Mouse (Mus musculus): ENCODE results near the gene Hist1h2ae. TPM values are rescaled to one million over a fixed set of nuclear protein-coding genes. Genes with fewer than 3 reads are reported as not detected.
"Not testable (repeated sequence)": the region's sequence is repeated elsewhere in the genome, so short reads cannot be mapped to it uniquely, and the experiment has no call there.

The Hist1h2ae gene
- polyA plus RNA-seq, 2 experiments: 10.8 to 151 TPM

GRCm38 (mm10) chr13:23591206-23591605 lies 20.2 kb upstream of the Hist1h2ae start:
- no peak overlapping the region for H3K4me2 ChIP-seq (ENCODE audit: low read depth)
- H3K9ac ChIP-seq (replicated peaks): no peak overlapping the region
- H3K27ac ChIP-seq: no peak overlapping the region
- ATAC-seq (ENCODE audit: insufficient read depth) (no peak), DNase-seq (ENCODE audit: low read depth in 3 of 3, low spot score in 3 of 3) (no peak)
- no peak overlapping the region for H3K4me3 ChIP-seq (ENCODE audit: insufficient read depth in 1 of 2, low read depth in 2 of 2, low read length in 2 of 2)
- 85% methylated on average over 7 of the region's 7 CpGs for WGBS (ENCODE audit: insufficient replicate concordance)
- H3K27me3 ChIP-seq (ENCODE audit: control insufficient read depth, insufficient read depth, low read length): no peaks in the 10 kb centered on the region
- TF ChIP-seq EP300 (IDR thresholded peaks at IDR 0.05; ENCODE audit: low read depth) (no peak), CTCF (IDR thresholded peaks at IDR 0.05; ENCODE audit: low read depth) (no peak)
- no peaks in the 10 kb centered on the region for H3K9me3 ChIP-seq (ENCODE audit: control insufficient read depth, low read length)
- no peaks in the 10 kb centered on the region for H3K36me3 ChIP-seq (replicated peaks; ENCODE audit: control insufficient read depth, insufficient read depth, low read depth)
- peaks cover 38 to 44% of the 10 kb centered on the region in 2 experiments for H3K4me1 ChIP-seq (replicated peaks; ENCODE audit: control insufficient read depth in 2 of 2, insufficient read depth in 2 of 2, low read length in 1 of 2)

- Histone ChIP-seq H3K4me3 (ENCODE audit: insufficient read depth in 1 of 2, low read depth in 2 of 2, low read length in 2 of 2) (peak overlapping the region; percentile 55 to 61), H3K27me3 (ENCODE audit: control insufficient read depth, insufficient read depth, low read length) (no peaks in the 10 kb centered on the region), H3K27ac (peak overlapping the region; percentile 88), H3K36me3 (replicated peaks; ENCODE audit: control insufficient read depth, insufficient read depth, low read depth) (no peaks in the 10 kb centered on the region), H3K9ac (replicated peaks) (peak overlapping the region; percentile 94), H3K4me2 (ENCODE audit: low read depth) (peak overlapping the region; percentile 94), H3K4me1 (replicated peaks; ENCODE audit: control insufficient read depth in 2 of 2, insufficient read depth in 2 of 2, low read length in 1 of 2) (peaks cover 23 to 26% of the 10 kb centered on the region in 2 experiments), H3K9me3 (ENCODE audit: control insufficient read depth, low read length) (no peaks in the 10 kb centered on the region)
- 9% methylated on average over 1 of the region's 1 CpGs for WGBS (ENCODE audit: insufficient replicate concordance)
- no peak for DNase-seq (ENCODE audit: low read depth in 3 of 3, low spot score in 3 of 3)
- ATAC-seq (ENCODE audit: insufficient read depth): no peak
- TF ChIP-seq EP300 (IDR thresholded peaks at IDR 0.05; ENCODE audit: low read depth) (no peak), CTCF (IDR thresholded peaks at IDR 0.05; ENCODE audit: low read depth) (no peak)
Observed at GRCm38 (mm10) chr13:23586940-23587225, 15.9 kb upstream of the Hist1h2ae start.

GRCm38 (mm10) chr13:23586099-23586939 lies 15.3 kb upstream of the Hist1h2ae start:
- Histone ChIP-seq H3K36me3 (replicated peaks; ENCODE audit: control insufficient read depth, insufficient read depth, low read depth) (no peaks in the 10 kb centered on the region), H3K27me3 (ENCODE audit: control insufficient read depth, insufficient read depth, low read length) (no peaks in the 10 kb centered on the region), H3K9me3 (ENCODE audit: control insufficient read depth, low read length) (no peaks in the 10 kb centered on the region), H3K9ac (replicated peaks) (peak overlapping the region; percentile 94), H3K4me3 (ENCODE audit: insufficient read depth in 1 of 2, low read depth in 2 of 2, low read length in 2 of 2) (peak overlapping the region; percentile 55 to 61), H3K4me2 (ENCODE audit: low read depth) (peak overlapping the region; percentile 94), H3K4me1 (replicated peaks; ENCODE audit: control insufficient read depth in 2 of 2, insufficient read depth in 2 of 2, low read length in 1 of 2) (peaks cover 23 to 27% of the 10 kb centered on the region in 2 experiments), H3K27ac (peak overlapping the region; percentile 88)
- WGBS (ENCODE audit: insufficient replicate concordance): 2% methylated on average over 22 of the region's 22 CpGs
- TF ChIP-seq EP300 (IDR thresholded peaks at IDR 0.05; ENCODE audit: low read depth) (no peak), CTCF (IDR thresholded peaks at IDR 0.05; ENCODE audit: low read depth) (no peak)
- ATAC-seq (ENCODE audit: insufficient read depth) (no peak), DNase-seq (ENCODE audit: low read depth in 3 of 3, low spot score in 3 of 3) (no peak)

GRCm38 (mm10) chr13:23585442-23586098 lies 14.6 kb upstream of the Hist1h2ae start:
- H3K9me3 ChIP-seq (ENCODE audit: control insufficient read depth, low read length); H3K27me3 ChIP-seq (ENCODE audit: control insufficient read depth, insufficient read depth, low read length); H3K36me3 ChIP-seq (replicated peaks; ENCODE audit: control insufficient read depth, insufficient read depth, low read depth): not testable (repeated sequence)
- Histone ChIP-seq H3K4me1 (replicated peaks; ENCODE audit: control insufficient read depth in 2 of 2, insufficient read depth in 2 of 2, low read length in 1 of 2) (peaks cover 29 to 32% of the 10 kb centered on the region in 2 experiments), H3K4me3 (ENCODE audit: insufficient read depth in 1 of 2, low read depth in 2 of 2, low read length in 2 of 2) (peak overlapping the region; percentile 55 to 78), H3K9ac (replicated peaks) (peak overlapping the region; percentile 87), H3K27ac (peak overlapping the region; percentile 88), H3K4me2 (ENCODE audit: low read depth) (peak overlapping the region; percentile 94)
- DNase-seq (ENCODE audit: low read depth in 3 of 3, low spot score in 3 of 3) (peak; percentile 90 to 95 (median 91)), ATAC-seq (ENCODE audit: insufficient read depth) (peak; percentile 73)
- WGBS (ENCODE audit: insufficient replicate concordance): 0% methylated on average over 27 of the region's 36 CpGs
- TF ChIP-seq EP300 (IDR thresholded peaks at IDR 0.05; ENCODE audit: low read depth): peak; percentile 80

GRCm38 (mm10) chr13:23585029-23585441 lies 14.0 kb upstream of the Hist1h2ae start:
- Histone ChIP-seq H3K4me3 (ENCODE audit: insufficient read depth in 1 of 2, low read depth in 2 of 2, low read length in 2 of 2) (peak overlapping the region; percentile 55 to 78), H3K4me1 (replicated peaks; ENCODE audit: control insufficient read depth in 2 of 2, insufficient read depth in 2 of 2, low read length in 1 of 2) (peaks cover 29 to 33% of the 10 kb centered on the region in 2 experiments), H3K9me3 (ENCODE audit: control insufficient read depth, low read length) (no peaks in the 10 kb centered on the region), H3K27ac (peak overlapping the region; percentile 88), H3K4me2 (ENCODE audit: low read depth) (peak overlapping the region; percentile 94), H3K36me3 (replicated peaks; ENCODE audit: control insufficient read depth, insufficient read depth, low read depth) (no peaks in the 10 kb centered on the region), H3K9ac (replicated peaks) (peak overlapping the region; percentile 87), H3K27me3 (ENCODE audit: control insufficient read depth, insufficient read depth, low read length) (no peaks in the 10 kb centered on the region)
- under 1% methylated on average over 21 of the region's 21 CpGs for WGBS (ENCODE audit: insufficient replicate concordance)
- ATAC-seq (ENCODE audit: insufficient read depth) (peak; percentile 4; the same call in 1 of the 2 replicates), DNase-seq (ENCODE audit: low read depth in 3 of 3, low spot score in 3 of 3) (peak in 1 of 3 experiments; percentile 85)
- TF ChIP-seq EP300 (IDR thresholded peaks at IDR 0.05; ENCODE audit: low read depth) (no peak), CTCF (IDR thresholded peaks at IDR 0.05; ENCODE audit: low read depth) (no peak)

Measured in liver, embryonic 14.5 days (tissue).